9 mouse cellular contexts compared by ENCODE assay signal in genomic region chr4:124575269-124575954, GRCm38 (mm10). TPM values are rescaled to one million over a fixed set of nuclear protein-coding genes. Genes with fewer than 3 reads are reported as not detected.
A peak's percentile ranks its signal among the peaks of the same experiment; 100 is the strongest.
DNase-seq lines count a peak whose midpoint lies in the region; ATAC-seq and TF ChIP-seq lines count a peak whose summit lies in the region.
"Had no signal": no experiment of that assay in that cellular context is flagged by ENCODE, and none has a peak within 500 bp of the region (broad histone marks: within the 10 kb centered on the region; RNA-seq: fewer than 3 reads in every experiment).

No protein-coding gene starts in this region.

- peaks cover 4% of the 10 kb centered on the region; the same call in 1 of the 2 replicates for H3K27me3 ChIP-seq in cerebellum, adult 2 months (ENCODE audit: control insufficient read depth, insufficient read depth, low read length)
- no peaks in the 10 kb centered on the region for H3K27me3 ChIP-seq in ES-Bruce4 (ENCODE audit: control insufficient read depth, insufficient read depth, low read length, poor library complexity, severe bottlenecking)
- H3K27me3 ChIP-seq in forebrain, embryonic 16.5 days (replicated peaks; ENCODE audit: control insufficient read depth, insufficient read depth, low read length), result no peaks in the 10 kb centered on the region
- H3K27me3 ChIP-seq in intestine, postnatal 0 days (replicated peaks; ENCODE audit: control insufficient read depth, insufficient read depth, low read length), result peaks cover 34% of the 10 kb centered on the region
- H3K27me3 ChIP-seq in stomach, postnatal 0 days (ENCODE audit: control insufficient read depth, insufficient read depth, low read length), result peaks cover 21% of the 10 kb centered on the region

- H3K4me3 ChIP-seq in cerebellum, adult 2 months (replicated peaks; ENCODE audit: insufficient read depth, low read depth, low read length), result peak overlapping the region; percentile 32
- peak overlapping the region; percentile 51 for H3K4me3 ChIP-seq in ES-Bruce4 (ENCODE audit: low read depth, low read length)
- peak overlapping the region; percentile 46 for H3K4me3 ChIP-seq in forebrain, embryonic 16.5 days (replicated peaks; ENCODE audit: low read length)
- H3K4me3 ChIP-seq in intestine, postnatal 0 days (ENCODE audit: low read depth, low read length), result 0 out of 2 replicates have a peak overlapping the region, but pooled peaks have one; percentile 9
- peak overlapping the region; percentile 33 for H3K4me3 ChIP-seq in stomach, postnatal 0 days (ENCODE audit: low read depth, low read length)

- TF ChIP-seq POLR2A in cerebellum, adult 2 months (IDR thresholded peaks at IDR 0.05; ENCODE audit: borderline replicate concordance, insufficient read depth, low read length), result no peak
- no peak for TF ChIP-seq POLR2A in ES-Bruce4 (IDR thresholded peaks at IDR 0.05; ENCODE audit: insufficient read depth, low read length)

- TF ChIP-seq EP300 in ES-Bruce4 (IDR thresholded peaks at IDR 0.05; ENCODE audit: insufficient read depth, low read depth, low read length), result no peak
- TF ChIP-seq EP300 in stomach, postnatal 0 days (optimal IDR thresholded peaks at IDR 0.05), result no peak

- ATAC-seq in forebrain, embryonic 16.5 days, result peak; percentile 85
- ATAC-seq in intestine, postnatal 0 days, result no peak
- no peak for ATAC-seq in stomach, postnatal 0 days (ENCODE audit: low FRiP score, low TSS enrichment)

- peaks cover 3% of the 10 kb centered on the region; the same call in 1 of the 2 replicates for H3K4me1 ChIP-seq in cerebellum, adult 2 months (ENCODE audit: control insufficient read depth, insufficient read depth, low read length)
- peaks cover 5% of the 10 kb centered on the region for H3K4me1 ChIP-seq in ES-Bruce4 (ENCODE audit: control insufficient read depth, insufficient read depth, low read length)
- H3K4me1 ChIP-seq in forebrain, embryonic 16.5 days (replicated peaks; ENCODE audit: control insufficient read depth, insufficient read depth, low read length), result peaks cover 38% of the 10 kb centered on the region
- H3K4me1 ChIP-seq in intestine, postnatal 0 days (replicated peaks; ENCODE audit: control insufficient read depth, insufficient read depth, low read length), result no peaks in the 10 kb centered on the region
- H3K4me1 ChIP-seq in stomach, postnatal 0 days (replicated peaks; ENCODE audit: control insufficient read depth, insufficient read depth), result no peaks in the 10 kb centered on the region

- H3K9ac ChIP-seq in ES-Bruce4 (ENCODE audit: low read depth, poor library complexity, severe bottlenecking), result peak overlapping the region; percentile 78
- peak overlapping the region; percentile 41 for H3K9ac ChIP-seq in forebrain, embryonic 16.5 days (replicated peaks; ENCODE audit: low read depth, low read length)
- H3K9ac ChIP-seq in intestine, postnatal 0 days (ENCODE audit: low read depth, low read length), result no peak overlapping the region
- peak overlapping the region; percentile 27; the same call in 1 of the 2 replicates for H3K9ac ChIP-seq in stomach, postnatal 0 days (ENCODE audit: low read length)

- TF ChIP-seq CTCF in cerebellum, adult 2 months (IDR thresholded peaks at IDR 0.05; ENCODE audit: borderline replicate concordance, insufficient read depth, low read depth, low read length), result no peak
- TF ChIP-seq CTCF in ES-Bruce4 (IDR thresholded peaks at IDR 0.05; ENCODE audit: low read depth, low read length), result no peak
- TF ChIP-seq CTCF in intestine, postnatal 0 days (IDR thresholded peaks at IDR 0.05; ENCODE audit: low read depth), result no peak
- TF ChIP-seq CTCF in stomach, postnatal 0 days (IDR thresholded peaks at IDR 0.05; ENCODE audit: low read depth), result no peak

- H3K9me3 ChIP-seq in ES-Bruce4 (replicated peaks; ENCODE audit: control insufficient read depth, insufficient read depth, low read length, poor library complexity, severe bottlenecking), result no peaks in the 10 kb centered on the region
- no peaks in the 10 kb centered on the region for H3K9me3 ChIP-seq in forebrain, embryonic 16.5 days (ENCODE audit: control insufficient read depth, low read length)
- H3K9me3 ChIP-seq in intestine, postnatal 0 days (ENCODE audit: control insufficient read depth), result no peaks in the 10 kb centered on the region
- no peaks in the 10 kb centered on the region for H3K9me3 ChIP-seq in stomach, postnatal 0 days (ENCODE audit: control insufficient read depth, low read length)

- no peaks in the 10 kb centered on the region for H3K36me3 ChIP-seq in ES-Bruce4 (ENCODE audit: control insufficient read depth, insufficient read depth, low read length, poor library complexity, severe bottlenecking)
- H3K36me3 ChIP-seq in forebrain, embryonic 16.5 days (ENCODE audit: control insufficient read depth, insufficient read depth), result no peaks in the 10 kb centered on the region
- H3K36me3 ChIP-seq in intestine, postnatal 0 days (ENCODE audit: control insufficient read depth, insufficient read depth), result no peaks in the 10 kb centered on the region
- H3K36me3 ChIP-seq in stomach, postnatal 0 days (ENCODE audit: control insufficient read depth, insufficient read depth, low read length), result no peaks in the 10 kb centered on the region

- H3K4me2 ChIP-seq in forebrain, embryonic 16.5 days (ENCODE audit: low read length), result peak overlapping the region; percentile 76
- peak overlapping the region; percentile 54 for H3K4me2 ChIP-seq in intestine, postnatal 0 days (replicated peaks; ENCODE audit: low read depth)
- peak overlapping the region; percentile 55 for H3K4me2 ChIP-seq in stomach, postnatal 0 days (replicated peaks; ENCODE audit: low read depth)

- DNase-seq in cerebellum, adult 2 months, result peak in 1 of 2 experiments; percentile 13
- DNase-seq in cerebellum, adult 9-10 months, result no peak
- DNase-seq in mesoderm, embryonic 11.5 days (ENCODE audit: low read depth, low spot score), result peak; percentile 22
- DNase-seq in stomach, postnatal 0 days (ENCODE audit: low spot score), result peak; percentile 16
- DNase-seq in cerebellum, adult 11-12 months, result no peak

- under 1% methylated on average over 60 of the region's 61 CpGs for WGBS in cerebellum, adult 2 months
- whole genome bisulfite sequencing in forebrain, embryonic 16.5 days, result under 1% methylated on average over 59 of the region's 61 CpGs
- WGBS in intestine, postnatal 0 days, result 2% methylated on average over 52 of the region's 61 CpGs
- 2% methylated on average over 56 of the region's 61 CpGs for WGBS in stomach, postnatal 0 days

- H3K27ac ChIP-seq in cerebellum, adult 2 months (ENCODE audit: insufficient read depth, low read length), result no peak overlapping the region
- H3K27ac ChIP-seq in ES-Bruce4 (ENCODE audit: insufficient read depth, low read length), result no peak overlapping the region
- H3K27ac ChIP-seq in forebrain, embryonic 16.5 days (ENCODE audit: low read length), result peak overlapping the region; percentile 91
- no peak overlapping the region for H3K27ac ChIP-seq in intestine, postnatal 0 days (ENCODE audit: low read depth, low read length)
- no peak overlapping the region for H3K27ac ChIP-seq in stomach, postnatal 0 days (replicated peaks)

RNA-seq across cellular contexts. Expression of gene 3100002H09Rik, which starts 35.2 kb away (rescaled TPM):
- polyA plus RNA-seq in cerebellum, adult 2 months (2012; rRNA removed), result not detected in 2 replicates
- 0.78 TPM in 1 of 2 replicates, not detected in the other for polyA plus RNA-seq in ES-Bruce4 (2011; ENCODE audit: insufficient read depth, insufficient read length, low read depth, missing spikeins)
- polyA plus RNA-seq in forebrain, embryonic 16.5 days (2015; fragmentation: Nextera tagmentation; extraction: Ambion mirVana), result 1.1 and 1.7 TPM in 2 replicates
- polyA plus RNA-seq in intestine, postnatal 0 days (2015; fragmentation: Nextera tagmentation; extraction: Ambion mirVana), result not detected in 2 replicates
- not detected in 2 replicates for polyA plus RNA-seq in stomach, postnatal 0 days (2015; fragmentation: Nextera tagmentation; extraction: Ambion mirVana)
- polyA plus RNA-seq: spleen, adult 2 months had no signal

Comparison
In these comparisons a context has a peak if more than half of its experiments do, and no peak if none do; other contexts are left out.
1. DNase-seq: peak in mesoderm, embryonic 11.5 days (single experiment) and stomach, postnatal 0 days (single experiment); none in cerebellum, adult 9-10 months (single experiment) and cerebellum, adult 11-12 months (single experiment).
2. Peak in every context shown above with its lines, with median percentiles within 50 percentile points of each other: H3K4me3 ChIP-seq and H3K4me2 ChIP-seq.